Mouse (Mus musculus) hindbrain, embryonic 12.5 days (tissue): ENCODE measurements around the gene A930018P22Rik. TPM values are rescaled to one million over a fixed set of nuclear protein-coding genes. Genes with fewer than 3 reads are reported as not detected.
A peak's percentile ranks its signal among the peaks of the same experiment; 100 is the strongest.
"Not testable (repeated sequence)": the region's sequence is repeated elsewhere in the genome, so short reads cannot be mapped to it uniquely, and the experiment has no call there.

Experiments used
- ATAC-seq: fragments of 200-750 bp; cut with Nextera tagmentation; 2 replicates; pipeline ENCODE4 v1.8.0; 2017; ENCODE audit warnings: moderate TSS enrichment; ENCODE audit not compliant: low FRiP score
- H3K27ac ChIP-seq: fragments of 300-500 bp; sonication (generic); 2 replicates; pipeline ENCODE4 v1.5.1; 2016; ENCODE audit warnings: mild to moderate bottlenecking
- H3K27me3 ChIP-seq: fragments of 300-500 bp; sonication (generic); 2 replicates; pipeline ENCODE4 v1.6.1; 2016; ENCODE audit warnings: mild to moderate bottlenecking
- H3K36me3 ChIP-seq: fragments of 300-500 bp; sonication (generic); 2 replicates; pipeline ENCODE4 v1.6.1; 2016; ENCODE audit warnings: mild to moderate bottlenecking
- H3K4me1 ChIP-seq: fragments of 300-500 bp; sonication (generic); 2 replicates; pipeline ENCODE4 v1.6.1; 2016
- H3K4me2 ChIP-seq: fragments of 300-500 bp; sonication (generic); replicated peaks from 2 replicates; pipeline ENCODE4 v1.6.1; 2016; ENCODE audit warnings: mild to moderate bottlenecking
- H3K4me3 ChIP-seq: fragments of 300-500 bp; sonication (generic); 2 replicates; pipeline ENCODE4 v1.5.1; 2016; ENCODE audit warnings: mild to moderate bottlenecking
- H3K9ac ChIP-seq: fragments of 300-500 bp; sonication (generic); 2 replicates; pipeline ENCODE4 v1.6.1; 2016; ENCODE audit warnings: mild to moderate bottlenecking, moderate library complexity
- H3K9me3 ChIP-seq: fragments of 300-500 bp; sonication (generic); replicated peaks from 2 replicates; pipeline ENCODE4 v1.6.1; 2016; ENCODE audit warnings: mild to moderate bottlenecking
- WGBS: fragments of 180-500 bp; shearing (Covaris S2); methylation state at CpG from one replicate; pipeline ENCODE4 v1.1.7; 2016; 5-methylcytosine and 5-hydroxymethylcytosine counted together
- polyA plus RNA-seq: library from polyadenylated mRNA; unstranded; fragments of >200 nt; fragmentation: Nextera tagmentation; extraction: Ambion mirVana; gene quantifications from 2 replicates; pipeline ENCODE4 v1.2.1, GENCODE M21; 2016

A930018P22Rik gene
- polyA plus RNA-seq, 1 experiment from 2014 or later: not detected

- Histone ChIP-seq H3K36me3 (no peaks in the 10 kb centered on the region), H3K9ac (no peak overlapping the region), H3K4me1 (peaks cover 12% of the 10 kb centered on the region), H3K27ac (no peak overlapping the region), H3K9me3 (no peaks in the 10 kb centered on the region), H3K4me3 (no peak overlapping the region), H3K27me3 (no peaks in the 10 kb centered on the region), H3K4me2 (no peak overlapping the region)
- ATAC-seq: no peak
- WGBS: 90% methylated on average over 2 of the region's 2 CpGs
Observed at GRCm38 (mm10) chr2:104099231-104099585, 23.4 kb upstream of the A930018P22Rik start.

- ATAC-seq: no peak
- Histone ChIP-seq H3K9ac (no peak overlapping the region), H3K36me3 (no peaks in the 10 kb centered on the region), H3K27ac (no peak overlapping the region), H3K27me3 (no peaks in the 10 kb centered on the region), H3K9me3 (no peaks in the 10 kb centered on the region), H3K4me1 (peaks cover 12% of the 10 kb centered on the region), H3K4me3 (no peak overlapping the region), H3K4me2 (no peak overlapping the region)
- WGBS: 63% methylated on average over 1 of the region's 1 CpGs
Observed at GRCm38 (mm10) chr2:104099946-104100345, 22.6 kb upstream of the A930018P22Rik start.

GRCm38 (mm10) chr2:104104800-104105199 is 17.8 kb upstream of the A930018P22Rik start:
- H3K36me3 ChIP-seq: no peaks in the 10 kb centered on the region
- H3K4me3 ChIP-seq: no peak overlapping the region
- H3K4me1 ChIP-seq: no peaks in the 10 kb centered on the region
- no peaks in the 10 kb centered on the region for H3K27me3 ChIP-seq
- ATAC-seq: no peak
- no peak overlapping the region for H3K9ac ChIP-seq
- H3K27ac ChIP-seq: no peak overlapping the region
- 90% methylated on average over 6 of the region's 6 CpGs for WGBS
- no peak overlapping the region for H3K4me2 ChIP-seq
- no peaks in the 10 kb centered on the region for H3K9me3 ChIP-seq

DNA sequence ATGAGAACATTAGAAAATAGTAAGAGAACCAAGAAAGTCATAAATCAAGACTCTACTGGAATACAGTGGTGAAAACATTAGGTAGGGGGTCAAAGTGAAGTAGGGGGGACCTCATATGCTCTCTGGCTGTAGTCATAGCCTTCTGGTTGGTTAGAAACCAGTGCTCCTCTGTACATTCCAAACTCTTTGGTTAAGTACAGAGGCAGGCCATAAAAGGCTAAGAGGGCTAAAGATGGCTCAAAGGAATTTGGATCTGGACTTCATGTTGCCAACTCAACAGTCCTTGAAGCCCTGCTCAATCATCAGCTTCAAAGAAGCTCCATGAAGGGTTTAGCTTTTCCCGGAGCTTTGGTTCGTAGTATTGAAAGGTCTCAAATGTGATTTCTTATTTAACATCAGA is 13.5 kb upstream of the A930018P22Rik start:
- H3K4me1 ChIP-seq, H3K4me2 ChIP-seq, H3K4me3 ChIP-seq, H3K36me3 ChIP-seq, H3K9ac ChIP-seq, H3K27me3 ChIP-seq, ATAC-seq, H3K27ac ChIP-seq, H3K9me3 ChIP-seq: not testable (repeated sequence)
- WGBS: 89% methylated on average over 2 of the region's 2 CpGs

DNA sequence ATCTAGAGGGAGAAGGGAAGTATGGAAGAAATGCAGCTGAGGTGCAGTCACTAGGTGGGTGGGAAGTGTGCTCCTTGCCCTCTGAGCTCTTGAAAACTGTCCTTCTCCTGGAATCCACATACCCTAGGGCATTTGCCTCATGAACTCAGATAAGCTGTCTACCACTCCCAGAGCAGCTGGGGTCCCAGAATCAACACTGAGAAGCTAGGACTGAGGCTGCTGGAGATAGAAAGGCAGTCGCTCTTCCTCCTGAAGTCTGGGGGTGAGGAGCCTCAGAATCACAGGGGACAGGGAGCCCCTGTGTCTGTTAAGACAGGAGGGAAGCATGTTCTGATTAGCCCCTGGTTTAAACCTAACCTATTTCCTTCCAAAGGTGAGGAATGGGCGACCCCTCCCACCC is 13.0 kb upstream of the A930018P22Rik start:
- Histone ChIP-seq H3K27me3 (no peaks in the 10 kb centered on the region), H3K36me3 (no peaks in the 10 kb centered on the region), H3K27ac (no peak overlapping the region), H3K4me3 (no peak overlapping the region), H3K9ac (no peak overlapping the region), H3K4me2 (no peak overlapping the region), H3K4me1 (no peaks in the 10 kb centered on the region), H3K9me3 (no peaks in the 10 kb centered on the region)
- 65% methylated on average over 2 of the region's 2 CpGs for WGBS
- no peak for ATAC-seq

DNA sequence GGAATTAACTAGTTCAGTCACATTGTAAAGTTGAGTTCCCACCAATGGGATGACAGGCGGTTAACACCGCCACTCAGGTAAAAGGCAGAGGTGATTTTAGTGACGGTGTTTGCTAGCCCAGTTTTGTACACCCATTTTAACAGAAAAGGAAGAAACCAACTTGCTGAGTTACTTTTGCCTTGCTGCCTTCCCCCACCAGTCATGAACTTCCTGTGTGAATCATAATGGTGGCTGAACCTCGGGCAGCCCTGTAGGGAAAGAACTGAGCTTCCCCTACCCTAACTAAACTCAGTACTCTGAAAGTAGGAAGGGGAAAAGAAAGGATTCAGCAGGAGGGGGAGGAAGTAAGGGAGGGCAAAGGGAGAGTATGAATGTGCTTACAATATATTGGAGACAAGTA is 12.5 kb upstream of the A930018P22Rik start:
- ATAC-seq: no peak
- no peaks in the 10 kb centered on the region for H3K4me1 ChIP-seq
- H3K9me3 ChIP-seq: no peaks in the 10 kb centered on the region
- 96% methylated on average over 4 of the region's 4 CpGs for WGBS
- H3K27me3 ChIP-seq: no peaks in the 10 kb centered on the region
- no peak overlapping the region for H3K27ac ChIP-seq
- no peak overlapping the region for H3K4me2 ChIP-seq
- no peak overlapping the region for H3K4me3 ChIP-seq
- no peak overlapping the region for H3K9ac ChIP-seq
- no peaks in the 10 kb centered on the region for H3K36me3 ChIP-seq

DNA sequence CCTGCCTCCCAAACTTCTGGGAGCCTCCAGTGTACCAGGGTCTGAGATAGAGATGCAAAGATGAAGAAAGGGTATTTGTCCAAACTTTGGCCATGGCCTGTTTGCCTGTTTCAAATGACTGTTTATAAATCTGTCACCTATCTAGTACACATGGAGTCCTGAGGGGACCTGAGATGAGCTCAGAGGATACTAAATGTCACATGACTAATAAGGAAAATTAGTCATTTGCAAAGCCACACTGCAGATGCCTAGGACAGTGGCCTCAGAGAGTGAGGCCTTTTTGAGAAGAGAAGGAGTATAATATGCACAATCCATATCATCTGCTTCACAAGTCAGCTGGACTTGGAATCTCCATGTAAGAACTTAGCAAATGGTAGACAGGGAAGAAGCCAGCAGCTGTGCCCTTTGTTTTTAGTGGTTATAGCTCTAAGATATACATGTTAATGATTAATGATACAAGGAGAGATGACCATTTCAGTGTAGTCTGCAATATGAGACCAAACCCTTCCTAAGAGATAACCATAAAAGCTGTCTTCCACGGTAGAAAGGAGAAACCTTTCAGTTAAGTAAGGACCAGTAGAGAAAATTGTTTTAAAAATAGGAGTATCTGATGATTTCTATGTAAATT is 11.3 kb upstream of the A930018P22Rik start:
- not testable (repeated sequence) for ATAC-seq
- WGBS: no CpG with 5 or more reads among the region's 1 CpGs

DNA sequence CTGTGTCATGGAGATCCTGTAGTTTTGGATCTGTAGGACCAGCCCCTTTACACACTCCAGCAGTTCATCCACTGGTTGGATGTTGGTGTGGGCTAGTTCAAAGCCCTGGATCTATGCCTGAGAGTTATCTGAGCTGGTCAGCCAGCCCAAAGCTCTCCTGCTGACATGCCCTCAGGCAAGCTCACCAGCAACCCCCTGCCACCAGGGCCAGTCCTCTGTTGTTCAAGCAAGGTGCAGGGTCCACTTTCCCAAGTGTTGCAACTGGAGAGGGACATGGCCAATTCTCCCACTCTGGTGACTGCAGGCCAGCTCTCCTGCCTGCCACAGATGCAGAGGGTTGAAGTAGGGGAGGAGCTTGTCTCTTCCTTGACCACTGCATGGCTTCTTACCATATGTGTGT is 9.0 kb upstream of the A930018P22Rik start:
- H3K9ac ChIP-seq, H3K4me1 ChIP-seq, H3K4me3 ChIP-seq, H3K27me3 ChIP-seq, ATAC-seq, H3K36me3 ChIP-seq, H3K9me3 ChIP-seq, H3K27ac ChIP-seq, H3K4me2 ChIP-seq: not testable (repeated sequence)

More for the DNA sequence above, 11.3 kb upstream of the A930018P22Rik start:
- H3K9ac ChIP-seq, H3K4me3 ChIP-seq, H3K27ac ChIP-seq, H3K4me1 ChIP-seq, H3K27me3 ChIP-seq, H3K36me3 ChIP-seq, H3K4me2 ChIP-seq, H3K9me3 ChIP-seq: not testable (repeated sequence)

DNA sequence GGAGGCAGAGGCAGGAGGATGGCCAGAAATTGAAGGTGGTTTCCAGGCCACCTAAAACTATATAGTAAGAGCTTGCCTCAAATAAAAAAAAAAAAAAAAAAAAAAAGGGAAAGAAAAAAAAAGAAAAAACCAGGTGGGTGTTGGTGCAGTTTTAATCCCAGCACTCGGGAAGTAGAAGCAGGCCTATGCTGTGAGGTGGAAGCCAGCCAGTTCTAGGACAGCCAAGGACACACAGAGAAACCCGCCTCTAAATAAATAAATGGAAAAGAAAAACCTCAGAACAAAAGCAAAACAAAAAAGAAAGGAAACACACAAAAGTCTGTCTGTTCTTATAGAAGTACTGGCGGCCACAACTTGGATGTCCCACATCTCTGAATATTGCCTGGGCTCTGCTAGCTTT is 7.7 kb upstream of the A930018P22Rik start:
- H3K9me3 ChIP-seq: no peaks in the 10 kb centered on the region
- no peaks in the 10 kb centered on the region for H3K27me3 ChIP-seq
- no peaks in the 10 kb centered on the region for H3K36me3 ChIP-seq
- no peaks in the 10 kb centered on the region for H3K4me1 ChIP-seq
- H3K4me3 ChIP-seq: no peak overlapping the region
- no peak overlapping the region for H3K9ac ChIP-seq
- no peak overlapping the region for H3K4me2 ChIP-seq
- ATAC-seq: no peak
- WGBS: 91% methylated on average over 3 of the region's 3 CpGs
- no peak overlapping the region for H3K27ac ChIP-seq

GRCm38 (mm10) chr2:104117173-104117572 is 5.4 kb upstream of the A930018P22Rik start:
- H3K9me3 ChIP-seq, H3K4me3 ChIP-seq, H3K27me3 ChIP-seq, H3K27ac ChIP-seq, H3K4me1 ChIP-seq, H3K4me2 ChIP-seq, ATAC-seq, H3K36me3 ChIP-seq, H3K9ac ChIP-seq: not testable (repeated sequence)

GRCm38 (mm10) chr2:104119097-104119496 is 3.5 kb upstream of the A930018P22Rik start:
- peaks cover 5% of the 10 kb centered on the region for H3K4me1 ChIP-seq
- H3K9me3 ChIP-seq: no peaks in the 10 kb centered on the region
- H3K4me3 ChIP-seq: no peak overlapping the region
- whole genome bisulfite sequencing: 79% methylated on average over 1 of the region's 1 CpGs
- H3K9ac ChIP-seq: no peak overlapping the region
- no peak overlapping the region for H3K4me2 ChIP-seq
- H3K27ac ChIP-seq: no peak overlapping the region
- H3K27me3 ChIP-seq: peaks cover 10% of the 10 kb centered on the region
- no peak for ATAC-seq
- no peaks in the 10 kb centered on the region for H3K36me3 ChIP-seq

GRCm38 (mm10) chr2:104120312-104120711 is 2.3 kb upstream of the A930018P22Rik start:
- Histone ChIP-seq H3K27ac (no peak overlapping the region), H3K4me2 (no peak overlapping the region), H3K36me3 (no peaks in the 10 kb centered on the region), H3K27me3 (peaks cover 17% of the 10 kb centered on the region), H3K9ac (no peak overlapping the region), H3K9me3 (no peaks in the 10 kb centered on the region), H3K4me3 (no peak overlapping the region), H3K4me1 (peaks cover 5% of the 10 kb centered on the region)
- no peak for ATAC-seq
- 65% methylated on average over 6 of the region's 6 CpGs for WGBS

- Histone ChIP-seq H3K4me1 (peaks cover 5% of the 10 kb centered on the region), H3K9me3 (no peaks in the 10 kb centered on the region), H3K4me2 (peak overlapping the region; percentile 73), H3K4me3 (peak overlapping the region; percentile 75), H3K27me3 (peaks cover 28% of the 10 kb centered on the region), H3K36me3 (no peaks in the 10 kb centered on the region), H3K27ac (no peak overlapping the region), H3K9ac (no peak overlapping the region)
- no peak for ATAC-seq
- 81% methylated on average over 8 of the region's 8 CpGs for WGBS
Observed at GRCm38 (mm10) chr2:104121681-104122504, 676 bp upstream of the A930018P22Rik start.
